Mouse (Mus musculus): ENCODE data around the gene Apol9b. TPM values are rescaled to one million over a fixed set of nuclear protein-coding genes. Genes with fewer than 3 reads are reported as not detected.

Gene Apol9b
- polyA plus RNA-seq, 1 experiment: not detected

- no peak for TF ChIP-seq GATA1 (IDR thresholded peaks at IDR 0.05; ENCODE audit: low read length)
These were observed 57.0 kb downstream of the Apol9b start for GRCm38 (mm10) chr15:77785807-77786206.

Other genes with a start within 250 kb of the Apol9b start
- gene Apol11a, start 220.8 kb upstream of the Apol9b start, polyA plus RNA-seq (2012): not detected in 2 replicates
- gene Apol7c, start 195.7 kb upstream of the Apol9b start, polyA plus RNA-seq (2012): not detected in 2 replicates
- not detected in 2 replicates for gene 1700025B11Rik, start 167.1 kb upstream of the Apol9b start, polyA plus RNA-seq (2012)
- gene Apol10b, start 132.9 kb upstream of the Apol9b start, polyA plus RNA-seq (2012): not detected in 2 replicates
- gene Gm36245, start 129.8 kb upstream of the Apol9b start, polyA plus RNA-seq (2012): not detected in 2 replicates
- not detected in 2 replicates for gene Apol11b, start 85.8 kb upstream of the Apol9b start, polyA plus RNA-seq (2012)
- not detected in 2 replicates for gene Apol7e, start 30.2 kb upstream of the Apol9b start, polyA plus RNA-seq (2012)
- gene Apol8, start 28.0 kb downstream of the Apol9b start, polyA plus RNA-seq (2012): not detected in 2 replicates
- 158 and 187 TPM in 2 replicates for gene Myh9, start 113.1 kb downstream of the Apol9b start, polyA plus RNA-seq (2012)
- gene Txn2, start 200.0 kb downstream of the Apol9b start, polyA plus RNA-seq (2012): 323 and 420 TPM in 2 replicates
- not detected in 2 replicates for gene Foxred2, start 227.7 kb downstream of the Apol9b start, polyA plus RNA-seq (2012)
- 47.4 and 77.0 TPM in 2 replicates for gene Eif3d, start 241.8 kb downstream of the Apol9b start, polyA plus RNA-seq (2012)